ENCODE assay signal across 8 mouse cellular contexts in genomic region chr2:141434731-141435570, GRCm38 (mm10).
DNase-seq lines count a peak whose midpoint lies in the region; ATAC-seq and TF ChIP-seq lines count a peak whose summit lies in the region.

No protein-coding gene starts in this region.

- ATAC-seq in kidney, postnatal 0 days (replicated peaks; ENCODE audit: low FRiP score, low read depth) = no peak; the same call in 1 of the 2 replicates
- ATAC-seq in lung, embryonic 16.5 days (ENCODE audit: low read depth) = peak; percentile 57; the same call in 1 of the 2 replicates
- ATAC-seq in granulocyte monocyte progenitor cell, adult 5-6 weeks (replicated peaks; ENCODE audit: poor library complexity, severe bottlenecking) = no peak

- H3K9ac ChIP-seq in kidney, postnatal 0 days (ENCODE audit: low read depth, low read length) = no peak overlapping the region
- H3K9ac ChIP-seq in lung, embryonic 16.5 days (ENCODE audit: low read length) = no peak overlapping the region

- WGBS in kidney, postnatal 0 days = 32% methylated on average over 16 of the region's 16 CpGs
- 39% methylated on average over 16 of the region's 16 CpGs for WGBS in lung, embryonic 16.5 days

- H3K9me3 ChIP-seq in kidney, postnatal 0 days (replicated peaks; ENCODE audit: low read length) = no peaks in the 10 kb centered on the region
- H3K9me3 ChIP-seq in lung, embryonic 16.5 days (ENCODE audit: control insufficient read depth, low read length) = no peaks in the 10 kb centered on the region

- no peak overlapping the region for H3K4me3 ChIP-seq in kidney, postnatal 0 days (replicated peaks; ENCODE audit: low read depth, low read length)
- 0 out of 2 replicates have a peak overlapping the region, but pooled peaks have one; percentile 16 for H3K4me3 ChIP-seq in lung, embryonic 16.5 days (ENCODE audit: low read length)

- H3K4me1 ChIP-seq in kidney, postnatal 0 days (replicated peaks; ENCODE audit: insufficient read depth, low read length) = 0 out of 2 replicates have a peak, but pooled peaks cover 5% of the 10 kb centered on the region
- 0 out of 2 replicates have a peak, but pooled peaks cover 2% of the 10 kb centered on the region for H3K4me1 ChIP-seq in lung, embryonic 16.5 days (replicated peaks; ENCODE audit: control insufficient read depth, insufficient read depth, low read length)

- H3K27ac ChIP-seq in kidney, postnatal 0 days = no peak overlapping the region
- no peak overlapping the region for H3K27ac ChIP-seq in lung, embryonic 16.5 days (ENCODE audit: low read length)

- TF ChIP-seq CTCF in kidney, postnatal 0 days (IDR thresholded peaks at IDR 0.05; ENCODE audit: low read depth) = no peak

- H3K27me3 ChIP-seq in kidney, postnatal 0 days (ENCODE audit: insufficient read depth, low read length) = no peaks in the 10 kb centered on the region
- H3K27me3 ChIP-seq in lung, embryonic 16.5 days (ENCODE audit: control insufficient read depth, insufficient read depth, low read depth, low read length) = no peaks in the 10 kb centered on the region

- peak; percentile 6 for DNase-seq in kidney, adult 11 months
- no peak for DNase-seq in kidney, adult 18-20 months
- DNase-seq in cerebellum, adult 9-10 months = peak; percentile 78
- DNase-seq in kidney, postnatal 0 days (ENCODE audit: low spot score) = peak; percentile 51
- no peak for DNase-seq in embryo, embryonic 9.5 days (ENCODE audit: extremely low spot score)
- no peak for DNase-seq in spleen, adult 12 weeks (ENCODE audit: low spot score)

- no peaks in the 10 kb centered on the region for H3K36me3 ChIP-seq in kidney, postnatal 0 days (ENCODE audit: insufficient read depth, low read length)
- no peaks in the 10 kb centered on the region for H3K36me3 ChIP-seq in lung, embryonic 16.5 days (ENCODE audit: control insufficient read depth, insufficient read depth, low read length)

- peak overlapping the region; percentile 26 for H3K4me2 ChIP-seq in kidney, postnatal 0 days (ENCODE audit: low read length)
- peak overlapping the region; percentile 47 for H3K4me2 ChIP-seq in lung, embryonic 16.5 days (ENCODE audit: low read depth, low read length)

Comparison
In these comparisons a context has a peak if more than half of its experiments do, and no peak if none do; other contexts are left out.
1. DNase-seq: peak in kidney, adult 11 months (single experiment), cerebellum, adult 9-10 months (single experiment) and kidney, postnatal 0 days (single experiment); none in kidney, adult 18-20 months (single experiment), embryo, embryonic 9.5 days (single experiment) and spleen, adult 12 weeks (single experiment).